Mouse (Mus musculus) retina, adult 2 months (tissue): ENCODE results near the gene Rnf145.

Source experiments
- DNase-seq: peaks from one replicate; pipeline ENCODE4 v3.0.0-alpha.2; 2012; ENCODE audit warnings: low read depth, low spot score

Gene Rnf145

GRCm38 (mm10) chr11:44518281-44519095, at the start of gene Rnf145:
Rnf145 (plus strand) TSS chr11:44518964.
- DNase-seq = peak; percentile 60

GRCm38 (mm10) chr11:44469646-44470431, 48.9 kb upstream of the Rnf145 start:
- DNase-seq = peak; percentile 26

DNA sequence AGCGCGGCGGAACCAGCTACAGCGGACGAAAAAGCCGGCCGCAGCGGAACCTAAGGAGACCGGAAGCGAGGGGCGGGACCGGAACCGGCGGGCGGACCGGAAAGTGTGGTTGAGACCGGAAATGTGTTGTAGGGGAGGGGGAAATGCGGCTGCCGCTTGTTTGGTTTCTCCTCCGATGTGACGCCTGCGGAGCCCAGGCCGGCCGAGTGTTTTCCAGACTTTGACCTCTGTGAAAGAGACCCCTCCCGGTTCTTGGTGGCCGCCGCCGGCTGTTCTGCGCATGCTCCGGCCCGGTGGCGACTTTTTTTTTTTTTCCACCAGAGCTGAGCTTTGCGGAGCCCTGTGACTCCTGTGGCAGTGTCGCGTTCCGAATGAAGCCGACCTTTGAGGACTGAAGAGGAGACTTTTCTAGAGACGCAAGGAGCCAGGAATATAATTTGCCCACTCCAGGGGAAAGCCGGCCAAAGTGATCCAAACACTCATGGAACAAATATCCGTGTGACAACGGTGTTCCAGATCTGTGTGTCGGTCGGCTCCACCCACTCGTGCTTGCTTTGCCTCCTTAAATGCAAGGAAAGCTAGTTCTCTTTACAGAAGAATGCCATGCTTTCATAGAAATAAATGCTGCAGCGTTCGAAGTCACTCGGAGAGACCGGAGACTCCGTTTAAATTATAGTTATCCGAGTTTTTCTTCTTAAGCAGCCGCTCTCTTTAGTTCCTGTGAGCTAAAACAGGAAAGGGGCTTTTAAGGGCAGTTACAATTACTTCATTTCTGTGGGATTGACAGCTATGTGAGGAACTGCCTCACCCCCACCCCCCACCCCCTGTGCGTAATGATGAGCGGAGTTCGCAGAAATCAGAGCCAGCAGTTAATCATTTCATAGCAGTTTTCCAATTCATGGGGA, 48.1 kb upstream of the Rnf145 start, which contains the start of gene Ublcp1:
Gene Ublcp1 (minus strand): TSS at position 67 of the 905 bp plus-strand sequence.
- peak; percentile 81 for DNase-seq

DNA sequence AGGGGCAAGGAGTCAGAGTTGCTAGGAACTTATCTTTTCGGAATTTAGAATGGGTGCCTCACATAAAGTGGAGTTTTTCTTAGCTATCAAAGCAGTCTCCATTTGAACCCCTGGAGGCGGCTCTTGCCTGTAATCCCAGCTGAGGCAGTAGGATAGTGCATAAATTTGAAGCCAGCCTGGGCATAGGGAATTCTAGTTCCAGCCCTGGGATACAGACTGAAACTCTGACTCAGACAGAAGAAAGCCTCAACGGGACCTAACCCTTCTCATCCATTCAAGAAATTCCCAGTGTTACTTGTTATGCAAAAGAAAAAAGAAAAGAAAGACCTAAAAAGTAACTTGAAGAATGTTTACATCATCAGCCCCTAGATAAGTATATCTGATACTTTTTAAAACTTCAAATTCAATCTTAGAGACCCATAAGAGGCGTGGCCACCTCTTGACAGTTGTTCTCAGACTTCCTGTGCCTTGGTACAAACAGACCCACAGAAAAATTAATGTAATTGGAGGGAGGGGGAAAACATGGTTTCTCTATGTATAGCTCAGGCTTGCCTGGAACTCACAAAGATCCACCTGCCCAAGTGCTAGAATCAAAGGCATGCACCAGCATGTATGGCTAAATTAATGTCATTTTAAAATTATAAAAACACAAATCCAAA, 47.3 kb upstream of the Rnf145 start:
- no peak for DNase-seq

DNA sequence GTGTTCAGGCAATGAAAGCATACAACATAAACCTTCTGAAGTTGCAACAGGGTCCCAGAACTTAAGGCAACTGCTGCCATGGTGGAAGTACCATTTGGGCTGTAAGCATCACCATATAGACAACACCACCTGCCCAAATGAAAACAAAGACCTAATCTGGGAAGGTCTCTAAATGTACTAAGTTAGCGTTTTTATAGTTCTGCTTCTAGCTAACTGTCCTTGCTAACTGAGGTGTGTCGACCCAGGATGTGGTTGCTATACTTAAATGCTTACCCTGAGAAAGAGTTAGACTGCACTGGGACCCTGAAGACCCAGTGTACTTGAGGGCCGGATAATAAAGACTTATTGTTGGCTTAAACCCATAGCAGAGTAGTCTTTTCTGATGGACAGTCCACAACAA, 43.3 kb upstream of the Rnf145 start:
- DNase-seq = no peak

DNA sequence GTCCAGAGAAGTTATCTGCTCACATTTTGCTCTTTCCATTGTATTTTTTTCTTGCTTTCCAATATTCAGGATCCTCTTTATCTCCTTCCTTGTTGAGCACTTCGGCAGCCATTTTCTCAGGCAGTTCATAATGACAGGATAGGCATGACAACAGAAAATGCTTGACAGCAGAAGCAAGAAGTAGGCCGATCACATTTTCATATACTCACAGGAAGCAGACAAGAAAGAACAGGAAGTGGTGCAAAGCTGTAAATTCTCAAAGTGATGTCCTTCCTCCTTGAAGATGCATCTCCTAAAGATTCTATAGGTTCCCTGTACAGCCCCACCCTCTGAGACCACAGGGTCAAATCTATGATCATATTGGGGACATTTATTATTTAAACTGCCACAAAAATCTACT, 42.3 kb upstream of the Rnf145 start:
- no peak for DNase-seq

GRCm38 (mm10) chr11:44478382-44478781, 40.4 kb upstream of the Rnf145 start:
- DNase-seq = no peak

DNA sequence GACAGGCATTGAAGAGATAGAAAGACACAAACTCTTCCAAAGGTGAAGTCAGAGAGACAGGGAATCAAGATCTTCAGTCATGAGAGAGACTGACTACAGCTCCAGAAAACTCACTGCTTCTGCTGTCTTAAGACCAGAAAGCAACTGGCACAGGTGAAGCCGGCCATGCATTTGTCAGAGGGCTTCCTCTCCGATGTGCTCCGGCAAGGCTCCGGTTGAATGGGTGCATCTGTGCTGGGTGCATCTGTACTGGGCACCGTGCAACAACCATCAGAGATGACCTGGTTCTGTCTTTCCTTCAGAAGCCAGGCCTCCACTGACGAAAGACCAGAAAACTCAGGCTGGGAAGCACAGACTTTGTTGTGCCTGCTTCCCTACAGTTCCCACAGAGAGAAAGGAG, 38.5 kb upstream of the Rnf145 start:
- DNase-seq = no peak

DNA sequence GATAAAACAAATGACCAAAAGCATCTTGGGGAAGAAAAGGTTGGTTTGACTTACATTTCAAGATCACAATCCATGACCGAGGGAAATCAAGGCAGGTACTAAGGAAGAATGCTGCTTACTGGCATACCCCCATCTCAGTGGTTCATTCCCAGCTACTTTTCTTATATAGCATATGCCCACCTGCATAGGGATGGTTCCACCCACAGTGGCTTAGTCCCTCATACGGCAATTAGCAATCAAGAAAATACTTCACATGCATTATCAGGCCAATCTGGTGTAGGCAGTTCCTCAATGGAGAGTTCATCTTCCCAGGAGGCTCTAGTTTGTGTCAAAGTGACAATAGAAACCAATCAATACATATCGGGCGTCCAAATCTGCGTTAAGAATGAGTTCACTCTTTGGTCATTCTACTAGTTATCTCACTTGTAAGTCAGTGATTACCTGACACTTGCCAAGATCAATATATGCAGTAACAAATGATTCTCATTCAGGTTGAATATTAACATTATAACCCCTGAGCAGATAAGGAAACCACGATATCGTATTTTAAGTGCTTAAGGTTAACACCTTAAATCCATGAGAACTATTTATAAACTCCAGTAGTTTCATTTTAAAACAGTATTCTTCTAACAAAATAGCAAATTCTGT, 33.6 kb upstream of the Rnf145 start:
- no peak for DNase-seq

DNA sequence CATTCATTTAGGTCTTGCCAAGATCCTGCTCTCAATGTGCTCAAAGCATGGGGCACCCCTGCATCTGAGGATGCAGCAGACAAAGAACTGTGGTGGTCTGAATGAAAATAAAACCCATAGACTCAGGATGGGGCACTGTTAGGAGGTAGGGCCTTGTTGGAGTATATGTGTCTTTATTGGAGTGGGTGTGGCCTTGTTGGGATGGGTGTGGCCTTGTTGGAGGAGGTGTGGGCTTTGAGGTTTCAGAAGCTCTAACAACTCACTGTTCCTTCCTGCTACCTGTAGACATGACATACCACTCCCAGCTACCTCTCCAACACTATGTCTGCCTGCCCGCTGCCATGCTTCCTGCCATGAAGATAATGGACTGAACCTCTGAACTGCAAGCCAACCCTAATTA, 29.6 kb upstream of the Rnf145 start:
- no peak for DNase-seq

GRCm38 (mm10) chr11:44494643-44495323, 24.0 kb upstream of the Rnf145 start:
- DNase-seq = no peak

DNA sequence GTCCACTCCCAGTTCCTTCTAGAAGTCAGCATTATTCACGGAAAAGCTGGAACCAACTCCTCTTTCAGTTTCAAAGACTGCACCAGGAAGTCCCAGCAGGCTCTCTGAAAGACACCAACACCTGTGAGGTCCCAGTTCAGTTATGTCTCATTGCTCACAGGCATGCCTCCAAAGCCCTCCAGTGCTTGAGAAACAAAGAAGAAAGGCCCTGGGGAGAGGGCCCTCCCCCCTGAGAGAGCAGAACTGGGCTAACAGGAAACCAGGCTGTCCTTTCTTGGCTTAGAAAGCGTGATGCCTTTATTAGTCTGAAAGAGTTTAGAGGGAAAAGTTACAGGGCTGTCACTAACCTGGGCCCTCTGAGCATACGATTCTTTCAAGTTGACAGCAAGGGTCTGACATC, 22.5 kb upstream of the Rnf145 start:
- DNase-seq = no peak

GRCm38 (mm10) chr11:44498412-44499272, 20.1 kb upstream of the Rnf145 start:
- DNase-seq = no peak

- no peak for DNase-seq
These were observed 17.8 kb upstream of the Rnf145 start for GRCm38 (mm10) chr11:44500966-44501365.

- no peak for DNase-seq
These were observed 17.3 kb upstream of the Rnf145 start for GRCm38 (mm10) chr11:44501477-44501876.

DNA sequence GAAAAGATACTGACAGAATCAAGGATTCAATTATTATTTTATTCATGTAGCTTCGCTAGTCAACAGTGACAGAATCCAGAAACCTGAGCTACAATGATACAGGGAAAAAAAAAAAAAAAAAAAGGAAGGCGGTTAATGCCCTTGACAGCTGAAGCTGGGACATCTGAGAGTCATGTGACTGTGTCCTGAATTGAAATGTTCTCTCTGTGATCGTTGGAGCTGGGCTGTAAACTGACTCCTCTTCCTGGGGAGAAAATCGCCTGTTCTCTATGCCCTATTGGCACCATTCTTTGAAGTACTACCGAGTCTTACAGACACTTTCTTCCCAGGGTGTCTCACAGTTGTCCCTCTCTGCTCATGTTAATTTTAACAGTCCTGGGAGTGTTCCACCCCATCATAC, 15.8 kb upstream of the Rnf145 start:
- no peak for DNase-seq

- DNase-seq = no peak
These were observed 14.6 kb upstream of the Rnf145 start for GRCm38 (mm10) chr11:44504146-44504545.

DNA sequence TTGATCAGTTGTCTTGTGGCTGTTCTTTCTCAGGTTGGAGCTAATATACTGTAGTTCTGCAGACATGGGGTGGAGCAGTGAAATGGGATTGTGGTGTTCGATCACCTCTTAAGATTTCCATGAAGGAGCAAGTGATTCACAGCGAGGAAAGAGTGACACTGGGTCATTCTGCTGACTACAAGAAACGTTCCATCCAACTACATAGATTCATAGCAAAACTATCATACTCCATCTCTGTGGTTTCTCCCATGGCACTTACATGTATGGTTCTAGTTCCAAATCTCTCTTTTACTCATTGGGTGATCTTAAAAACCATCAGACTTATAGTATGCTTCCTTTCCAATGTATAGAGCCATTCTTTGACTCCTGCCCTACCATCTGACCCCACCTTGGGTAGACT, 14.0 kb upstream of the Rnf145 start:
- DNase-seq = no peak

- no peak for DNase-seq
These were observed 9.9 kb upstream of the Rnf145 start for GRCm38 (mm10) chr11:44508876-44509275.
